Mouse (Mus musculus): ENCODE results near the gene Vps37b. TPM values are rescaled to one million over a fixed set of nuclear protein-coding genes. Genes with fewer than 3 reads are reported as not detected.

Gene Vps37b
- polyA plus RNA-seq, 2 experiments: 29.3 to 44.2 TPM

GRCm38 (mm10) chr5:124076559-124076958, 44.5 kb upstream of the Vps37b start:
- no peaks in the 10 kb centered on the region for H3K9me3 ChIP-seq (ENCODE audit: control insufficient read depth, low read length)
- no peaks in the 10 kb centered on the region for H3K36me3 ChIP-seq (ENCODE audit: control insufficient read depth, insufficient read depth, low read length)
- H3K4me1 ChIP-seq (ENCODE audit: control insufficient read depth, insufficient read depth, low read length): peaks cover 9% of the 10 kb centered on the region; the same call in 1 of the 2 replicates
- ATAC-seq (ENCODE audit: low FRiP score, low read depth) (no peak), DNase-seq (ENCODE audit: low spot score) (no peak)
- no peak overlapping the region for H3K9ac ChIP-seq (ENCODE audit: low read depth, low read length, severe bottlenecking)
- no peak overlapping the region for H3K4me3 ChIP-seq (replicated peaks; ENCODE audit: low read length)
- TF ChIP-seq POLR2A (IDR thresholded peaks at IDR 0.05; ENCODE audit: borderline replicate concordance, extremely low read depth, insufficient read depth, insufficient read length): no peak
- no peaks in the 10 kb centered on the region for H3K27me3 ChIP-seq (ENCODE audit: control insufficient read depth, insufficient read depth, low read length)
- H3K4me2 ChIP-seq (replicated peaks; ENCODE audit: low read depth, low read length, severe bottlenecking): no peak overlapping the region
- no peak overlapping the region for H3K27ac ChIP-seq (replicated peaks; ENCODE audit: low read depth, low read length)
- 49% methylated on average over 9 of the region's 9 CpGs for WGBS

DNA sequence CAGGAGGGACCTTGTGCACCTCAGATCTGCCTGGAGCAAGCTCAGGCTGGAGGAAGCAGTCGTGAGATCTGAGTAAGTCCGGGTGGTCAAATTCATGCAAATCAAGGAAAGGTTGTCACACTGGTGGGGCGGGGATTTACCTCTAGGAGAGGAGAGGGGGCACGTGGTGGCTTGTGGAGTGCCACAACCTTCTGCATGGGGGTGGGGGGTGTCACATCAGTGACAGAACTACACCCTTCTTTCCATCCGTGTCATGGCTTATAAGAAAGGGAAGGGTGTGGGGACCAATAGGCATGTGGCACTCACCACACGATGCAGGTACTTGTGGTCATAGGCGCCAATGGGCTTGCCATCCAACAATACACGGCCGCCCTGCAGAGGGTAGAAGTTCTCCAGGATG, 43.6 kb upstream of the Vps37b start:
- H3K4me3 ChIP-seq (replicated peaks; ENCODE audit: low read length): no peak overlapping the region
- no peak overlapping the region for H3K9ac ChIP-seq (ENCODE audit: low read depth, low read length, severe bottlenecking)
- H3K4me2 ChIP-seq (replicated peaks; ENCODE audit: low read depth, low read length, severe bottlenecking): no peak overlapping the region
- H3K36me3 ChIP-seq (ENCODE audit: control insufficient read depth, insufficient read depth, low read length): no peaks in the 10 kb centered on the region
- H3K27ac ChIP-seq (replicated peaks; ENCODE audit: low read depth, low read length): no peak overlapping the region
- ATAC-seq (ENCODE audit: low FRiP score, low read depth): no peak
- H3K4me1 ChIP-seq (ENCODE audit: control insufficient read depth, insufficient read depth, low read length): peaks cover 9% of the 10 kb centered on the region; the same call in 1 of the 2 replicates
- no peaks in the 10 kb centered on the region for H3K27me3 ChIP-seq (ENCODE audit: control insufficient read depth, insufficient read depth, low read length)
- 63% methylated on average over 9 of the region's 9 CpGs for WGBS
- H3K9me3 ChIP-seq (ENCODE audit: control insufficient read depth, low read length): no peaks in the 10 kb centered on the region
- DNase-seq (ENCODE audit: low spot score): no peak
- TF ChIP-seq POLR2A (IDR thresholded peaks at IDR 0.05; ENCODE audit: borderline replicate concordance, extremely low read depth, insufficient read depth, insufficient read length): no peak

GRCm38 (mm10) chr5:124074845-124075307, 42.8 kb upstream of the Vps37b start:
- WGBS: 36% methylated on average over 10 of the region's 10 CpGs
- Histone ChIP-seq H3K27me3 (ENCODE audit: control insufficient read depth, insufficient read depth, low read length) (no peaks in the 10 kb centered on the region), H3K9me3 (ENCODE audit: control insufficient read depth, low read length) (no peaks in the 10 kb centered on the region), H3K36me3 (ENCODE audit: control insufficient read depth, insufficient read depth, low read length) (no peaks in the 10 kb centered on the region), H3K4me3 (replicated peaks; ENCODE audit: low read length) (no peak overlapping the region), H3K9ac (ENCODE audit: low read depth, low read length, severe bottlenecking) (no peak overlapping the region), H3K27ac (replicated peaks; ENCODE audit: low read depth, low read length) (no peak overlapping the region), H3K4me1 (ENCODE audit: control insufficient read depth, insufficient read depth, low read length) (peaks cover 9% of the 10 kb centered on the region; the same call in 1 of the 2 replicates), H3K4me2 (replicated peaks; ENCODE audit: low read depth, low read length, severe bottlenecking) (no peak overlapping the region)
- ATAC-seq (ENCODE audit: low FRiP score, low read depth): peak; percentile 28; the same call in 1 of the 2 replicates
- peak; percentile 47 for DNase-seq (ENCODE audit: low spot score)
- TF ChIP-seq POLR2A (IDR thresholded peaks at IDR 0.05; ENCODE audit: borderline replicate concordance, extremely low read depth, insufficient read depth, insufficient read length): no peak

DNA sequence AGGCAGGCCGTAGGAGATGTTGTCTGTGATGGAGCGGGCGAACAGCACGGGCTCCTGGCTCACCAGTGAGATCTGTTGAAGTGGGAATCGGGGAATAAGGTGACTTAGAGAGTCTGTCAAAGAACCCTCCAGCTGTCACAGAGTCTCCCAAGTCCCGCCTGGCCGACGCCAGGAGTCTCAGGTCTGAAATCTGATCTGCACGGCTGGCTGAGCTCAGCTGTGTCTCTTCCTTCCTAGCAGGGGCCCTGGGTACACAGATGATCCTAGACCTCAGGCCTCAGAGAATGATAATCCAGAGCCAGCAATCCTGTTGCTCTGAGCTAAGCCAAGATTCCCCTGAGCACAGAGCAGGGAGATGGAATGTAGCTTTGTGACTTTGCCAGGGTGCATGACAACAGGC, 41.6 kb upstream of the Vps37b start:
- H3K4me1 ChIP-seq (ENCODE audit: control insufficient read depth, insufficient read depth, low read length): peaks cover 4% of the 10 kb centered on the region; the same call in 1 of the 2 replicates
- no peaks in the 10 kb centered on the region for H3K36me3 ChIP-seq (ENCODE audit: control insufficient read depth, insufficient read depth, low read length)
- H3K27me3 ChIP-seq (ENCODE audit: control insufficient read depth, insufficient read depth, low read length): no peaks in the 10 kb centered on the region
- 36% methylated on average over 9 of the region's 9 CpGs for WGBS
- ATAC-seq (ENCODE audit: low FRiP score, low read depth) (peak; percentile 67; the same call in 1 of the 2 replicates), DNase-seq (ENCODE audit: low spot score) (peak; percentile 31)
- H3K9me3 ChIP-seq (ENCODE audit: control insufficient read depth, low read length): no peaks in the 10 kb centered on the region
- H3K27ac ChIP-seq (replicated peaks; ENCODE audit: low read depth, low read length): 0 out of 2 replicates have a peak overlapping the region, but pooled peaks have one; percentile 26
- TF ChIP-seq POLR2A (IDR thresholded peaks at IDR 0.05; ENCODE audit: borderline replicate concordance, extremely low read depth, insufficient read depth, insufficient read length): no peak
- H3K4me3 ChIP-seq (replicated peaks; ENCODE audit: low read length): no peak overlapping the region
- no peak overlapping the region for H3K9ac ChIP-seq (ENCODE audit: low read depth, low read length, severe bottlenecking)
- no peak overlapping the region for H3K4me2 ChIP-seq (replicated peaks; ENCODE audit: low read depth, low read length, severe bottlenecking)

GRCm38 (mm10) chr5:124069657-124070056, 37.6 kb upstream of the Vps37b start:
- no peak for DNase-seq (ENCODE audit: low spot score)
- H3K9ac ChIP-seq (ENCODE audit: low read depth, low read length, severe bottlenecking): no peak overlapping the region
- WGBS: 79% methylated on average over 3 of the region's 3 CpGs
- H3K4me3 ChIP-seq (replicated peaks; ENCODE audit: low read length): no peak overlapping the region
- H3K4me1 ChIP-seq (ENCODE audit: control insufficient read depth, insufficient read depth, low read length): no peaks in the 10 kb centered on the region
- H3K36me3 ChIP-seq (ENCODE audit: control insufficient read depth, insufficient read depth, low read length): no peaks in the 10 kb centered on the region
- no peak overlapping the region for H3K4me2 ChIP-seq (replicated peaks; ENCODE audit: low read depth, low read length, severe bottlenecking)
- ATAC-seq (ENCODE audit: low FRiP score, low read depth): no peak
- no peak for TF ChIP-seq POLR2A (IDR thresholded peaks at IDR 0.05; ENCODE audit: borderline replicate concordance, extremely low read depth, insufficient read depth, insufficient read length)
- no peak overlapping the region for H3K27ac ChIP-seq (replicated peaks; ENCODE audit: low read depth, low read length)
- H3K9me3 ChIP-seq (ENCODE audit: control insufficient read depth, low read length): no peaks in the 10 kb centered on the region
- no peaks in the 10 kb centered on the region for H3K27me3 ChIP-seq (ENCODE audit: control insufficient read depth, insufficient read depth, low read length)
